13 mouse cellular contexts compared by ENCODE assay signal in genomic region chr7:24422251-24422650, GRCm38 (mm10). TPM values are rescaled to one million over a fixed set of nuclear protein-coding genes. Genes with fewer than 3 reads are reported as not detected.
A peak's percentile ranks its signal among the peaks of the same experiment; 100 is the strongest.
DNase-seq lines count a peak whose midpoint lies in the region; ATAC-seq lines count a peak whose summit lies in the region.
"Had no signal": no experiment of that assay in that cellular context is flagged by ENCODE, and none has a peak within 500 bp of the region (broad histone marks: within the 10 kb centered on the region; RNA-seq: fewer than 3 reads in every experiment).

No protein-coding gene starts in this region.

- peaks cover 17% of the 10 kb centered on the region for H3K4me1 ChIP-seq in neural tube, embryonic 13.5 days (replicated peaks)
- peaks cover 9% of the 10 kb centered on the region for H3K4me1 ChIP-seq in kidney, embryonic 15.5 days
- H3K4me1 ChIP-seq in neural tube, embryonic 14.5 days (ENCODE audit: control insufficient read depth, insufficient read depth, low read length) = 0 out of 2 replicates have a peak, but pooled peaks cover 3% of the 10 kb centered on the region

- 75% methylated on average over 8 of the region's 8 CpGs for WGBS in neural tube, embryonic 13.5 days
- WGBS in kidney, embryonic 15.5 days = 73% methylated on average over 8 of the region's 8 CpGs
- 74% methylated on average over 8 of the region's 8 CpGs for WGBS in neural tube, embryonic 14.5 days

- no peaks in the 10 kb centered on the region for H3K27me3 ChIP-seq in neural tube, embryonic 13.5 days
- no peaks in the 10 kb centered on the region for H3K27me3 ChIP-seq in kidney, embryonic 15.5 days
- no peaks in the 10 kb centered on the region for H3K27me3 ChIP-seq in neural tube, embryonic 14.5 days (ENCODE audit: control insufficient read depth, insufficient read depth, low read length)

- H3K36me3 ChIP-seq in neural tube, embryonic 13.5 days = peaks cover 33% of the 10 kb centered on the region
- H3K36me3 ChIP-seq in kidney, embryonic 15.5 days = peaks cover 30% of the 10 kb centered on the region
- H3K36me3 ChIP-seq in neural tube, embryonic 14.5 days (ENCODE audit: control insufficient read depth, insufficient read depth, low read length) = 0 out of 2 replicates have a peak, but pooled peaks cover 6% of the 10 kb centered on the region

- no peaks in the 10 kb centered on the region for H3K9me3 ChIP-seq in neural tube, embryonic 13.5 days
- no peaks in the 10 kb centered on the region for H3K9me3 ChIP-seq in kidney, embryonic 15.5 days (replicated peaks)
- no peaks in the 10 kb centered on the region for H3K9me3 ChIP-seq in neural tube, embryonic 14.5 days (ENCODE audit: control insufficient read depth, low read length)

- H3K27ac ChIP-seq in neural tube, embryonic 13.5 days (replicated peaks) = no peak overlapping the region
- H3K27ac ChIP-seq in kidney, embryonic 15.5 days = no peak overlapping the region
- no peak overlapping the region for H3K27ac ChIP-seq in neural tube, embryonic 14.5 days (ENCODE audit: low read depth, low read length)
- H3K27ac ChIP-seq: left cerebral cortex, adult 2 months; liver, embryonic 14.5 days had no signal

- H3K4me2 ChIP-seq in neural tube, embryonic 13.5 days = no peak overlapping the region
- no peak overlapping the region for H3K4me2 ChIP-seq in kidney, embryonic 15.5 days
- H3K4me2 ChIP-seq in neural tube, embryonic 14.5 days (ENCODE audit: low read depth, low read length) = no peak overlapping the region

- no peak overlapping the region for H3K9ac ChIP-seq in neural tube, embryonic 13.5 days
- no peak overlapping the region for H3K9ac ChIP-seq in kidney, embryonic 15.5 days
- no peak overlapping the region for H3K9ac ChIP-seq in neural tube, embryonic 14.5 days (replicated peaks; ENCODE audit: low read depth, low read length)
- H3K9ac ChIP-seq: liver, embryonic 14.5 days had no signal

- peak; percentile 72 for DNase-seq in cerebellum, adult 11-12 months
- DNase-seq in neural tube, embryonic 10.5 days (ENCODE audit: extremely low spot score, low spot score) = no peak
- DNase-seq in frontal cortex, postnatal 10 days (ENCODE audit: low spot score in 2 of 2) = no peak
- DNase-seq: lung, postnatal 36 days; retina, postnatal 1 day had no signal

- no peak overlapping the region for H3K4me3 ChIP-seq in neural tube, embryonic 13.5 days
- H3K4me3 ChIP-seq in kidney, embryonic 15.5 days (replicated peaks) = no peak overlapping the region
- H3K4me3 ChIP-seq in neural tube, embryonic 14.5 days (ENCODE audit: low read depth, low read length) = no peak overlapping the region
- H3K4me3 ChIP-seq: left cerebral cortex, adult 2 months had no signal

- ATAC-seq in cerebellum, adult (ENCODE audit: insufficient number of reproducible peaks, low FRiP score, low TSS enrichment) = no peak
- 0 out of 2 replicates have a peak, but pooled peaks have one; percentile 24 for ATAC-seq in neural tube, embryonic 13.5 days (ENCODE audit: low read depth)
- ATAC-seq in kidney, embryonic 15.5 days (replicated peaks; ENCODE audit: low FRiP score) = 0 out of 2 replicates have a peak, but pooled peaks have one; percentile 22
- ATAC-seq in neural tube, embryonic 14.5 days (ENCODE audit: low read depth) = peak; percentile 15; the same call in 1 of the 2 replicates
- no peak for ATAC-seq in inflammation-experienced regulatory T-cells, adult 6 months

RNA-seq across cellular contexts. Expression of gene Smg9, which starts 22.8 kb away (rescaled TPM):
- polyA plus RNA-seq in neural tube, embryonic 13.5 days (2015; fragmentation: Nextera tagmentation; extraction: Ambion mirVana) = 36.2 and 37.7 TPM in 2 replicates
- 28.0 and 32.8 TPM in 2 replicates for polyA plus RNA-seq in kidney, embryonic 15.5 days (2015; fragmentation: Nextera tagmentation; extraction: Ambion mirVana)
- polyA plus RNA-seq in neural tube, embryonic 14.5 days (2014; fragmentation: Nextera tagmentation; extraction: Ambion mirVana) = 32.9 and 34.9 TPM in 2 replicates
- polyA plus RNA-seq in inflammation-experienced regulatory T-cells, adult 6 months (2017; shearing (Covaris generic)) = 10 to 100 TPM; 22.7 to 26.1 (median 23.6) TPM

RNA-seq across cellular contexts. Expression of gene Irgc1, which starts 29.8 kb away (rescaled TPM):
- not detected in 2 replicates for polyA plus RNA-seq in neural tube, embryonic 13.5 days (2015; fragmentation: Nextera tagmentation; extraction: Ambion mirVana)
- not detected in 2 replicates for polyA plus RNA-seq in kidney, embryonic 15.5 days (2015; fragmentation: Nextera tagmentation; extraction: Ambion mirVana)
- polyA plus RNA-seq in neural tube, embryonic 14.5 days (2014; fragmentation: Nextera tagmentation; extraction: Ambion mirVana) = not detected in 2 replicates
- polyA plus RNA-seq in inflammation-experienced regulatory T-cells, adult 6 months (2017; shearing (Covaris generic)) = not detected
- polyA plus RNA-seq: intestine, embryonic 14.5 days; liver, embryonic 14.5 days had no signal

RNA-seq across cellular contexts. Expression of gene Plaur, which starts 40.0 kb away (rescaled TPM):
- polyA plus RNA-seq in neural tube, embryonic 13.5 days (2015; fragmentation: Nextera tagmentation; extraction: Ambion mirVana) = 1.3 and 2.2 TPM in 2 replicates
- polyA plus RNA-seq in kidney, embryonic 15.5 days (2015; fragmentation: Nextera tagmentation; extraction: Ambion mirVana) = 14.4 and 15.3 TPM in 2 replicates
- 0.81 and 1.6 TPM in 2 replicates for polyA plus RNA-seq in neural tube, embryonic 14.5 days (2014; fragmentation: Nextera tagmentation; extraction: Ambion mirVana)
- polyA plus RNA-seq in inflammation-experienced regulatory T-cells, adult 6 months (2017; shearing (Covaris generic)) = 1 to 10 TPM in 2 of 3 experiments, under 1 TPM in 1; 0.62 to 1.6 (median 1.5) TPM

RNA-seq across cellular contexts. Expression of gene Kcnn4, which starts 52.2 kb away (rescaled TPM):
- 2.1 and 2.2 TPM in 2 replicates for polyA plus RNA-seq in neural tube, embryonic 13.5 days (2015; fragmentation: Nextera tagmentation; extraction: Ambion mirVana)
- polyA plus RNA-seq in kidney, embryonic 15.5 days (2015; fragmentation: Nextera tagmentation; extraction: Ambion mirVana) = 4.9 and 5.5 TPM in 2 replicates
- polyA plus RNA-seq in neural tube, embryonic 14.5 days (2014; fragmentation: Nextera tagmentation; extraction: Ambion mirVana) = 2.0 and 2.1 TPM in 2 replicates
- 100 to 1,000 TPM in 2 of 3 experiments, 10 to 100 TPM in 1; 79.1 to 131 (median 126) TPM for polyA plus RNA-seq in inflammation-experienced regulatory T-cells, adult 6 months (2017; shearing (Covaris generic))

RNA-seq across cellular contexts. Expression of gene Cadm4, which starts 59.6 kb away (rescaled TPM):
- polyA plus RNA-seq in neural tube, embryonic 13.5 days (2015; fragmentation: Nextera tagmentation; extraction: Ambion mirVana) = 56.3 and 71.3 TPM in 2 replicates
- polyA plus RNA-seq in kidney, embryonic 15.5 days (2015; fragmentation: Nextera tagmentation; extraction: Ambion mirVana) = 6.8 and 7.3 TPM in 2 replicates
- 15.9 and 22.6 TPM in 2 replicates for polyA plus RNA-seq in neural tube, embryonic 14.5 days (2014; fragmentation: Nextera tagmentation; extraction: Ambion mirVana)
- not detected for polyA plus RNA-seq in inflammation-experienced regulatory T-cells, adult 6 months (2017; shearing (Covaris generic))

Comparison
In these comparisons a context has a peak if more than half of its experiments do, and no peak if none do; other contexts are left out.
1. ATAC-seq: peak in neural tube, embryonic 13.5 days (single experiment), kidney, embryonic 15.5 days (single experiment) and neural tube, embryonic 14.5 days (single experiment); none in cerebellum, adult (single experiment) and inflammation-experienced regulatory T-cells, adult 6 months (single experiment).